Mouse (Mus musculus) embryo, embryonic 11 days (tissue): Measurements from ENCODE around the gene Olfr1126.
"Not testable (repeated sequence)": the region's sequence is repeated elsewhere in the genome, so short reads cannot be mapped to it uniquely, and the experiment has no call there.

ENCODE experiments used
- DNase-seq: peaks from one replicate; pipeline ENCODE4 v3.0.0-alpha.2; 2015

The Olfr1126 gene

DNA sequence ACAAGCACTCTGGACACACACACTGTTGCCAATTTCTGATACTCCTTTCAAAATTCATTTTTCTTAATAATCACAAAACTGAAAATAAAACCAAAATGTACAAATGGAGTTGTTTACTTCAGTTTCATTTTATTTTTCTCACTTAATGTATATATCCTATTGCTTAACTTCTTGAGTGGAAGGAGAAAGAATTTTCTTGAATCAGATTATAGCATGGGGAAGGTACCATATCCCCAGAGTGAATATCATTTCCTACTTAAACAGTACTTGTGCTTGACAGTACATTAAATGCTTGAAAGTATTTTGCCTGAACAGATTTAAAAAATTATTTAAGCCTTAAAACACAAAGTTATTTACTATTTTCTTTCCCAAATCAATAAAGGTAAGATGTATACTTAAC, at the start of gene Olfr1126:
TSS of gene Olfr1126 (plus strand) at position 301 of the 400 bp plus-strand sequence.
- no peak for DNase-seq

DNA sequence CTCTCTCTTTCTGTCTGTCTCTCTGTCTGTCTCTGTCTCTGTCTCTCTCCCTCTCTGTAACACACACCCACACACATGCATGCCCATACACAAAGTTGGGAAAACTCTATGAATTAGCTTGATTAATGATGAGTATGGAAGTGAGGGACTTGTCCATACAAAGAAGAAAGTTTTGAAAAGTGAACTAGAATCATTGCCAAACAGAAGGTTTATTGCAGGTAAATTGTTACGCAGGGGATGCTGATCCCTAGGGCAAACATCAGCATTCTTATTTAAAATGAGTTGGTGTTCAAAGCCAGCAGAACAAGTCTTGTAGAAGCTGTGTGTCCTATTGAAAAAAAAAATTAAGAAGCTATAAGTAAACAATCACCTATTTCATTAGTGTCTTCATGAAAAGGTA, 37.4 kb upstream of the Olfr1126 start, which contains the start of gene Olfr1123:
TSS of gene Olfr1123 (plus strand) at position 301 of the 400 bp plus-strand sequence.
- no peak for DNase-seq

DNA sequence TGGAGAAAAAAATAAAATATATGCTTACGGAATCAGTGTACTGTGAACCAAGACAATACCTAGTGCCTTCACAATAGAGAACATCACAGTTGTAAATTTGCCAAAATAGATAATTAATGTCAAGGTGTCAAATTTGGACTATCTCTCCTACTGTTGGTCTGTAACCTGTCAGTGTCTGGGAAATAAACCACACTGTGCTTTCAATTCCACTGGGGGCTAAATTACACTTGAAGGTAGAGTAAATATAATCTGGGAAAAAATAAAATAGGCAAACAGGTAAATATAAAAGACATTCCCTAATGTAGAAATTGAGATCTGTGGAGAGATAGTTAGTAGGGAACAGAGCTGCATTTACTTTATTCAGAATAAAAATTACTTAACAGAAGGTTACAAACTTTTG, 23.8 kb upstream of the Olfr1126 start, which contains the start of gene Olfr1124:
TSS of gene Olfr1124 (plus strand) at position 301 of the 400 bp plus-strand sequence.
- no peak for DNase-seq

DNA sequence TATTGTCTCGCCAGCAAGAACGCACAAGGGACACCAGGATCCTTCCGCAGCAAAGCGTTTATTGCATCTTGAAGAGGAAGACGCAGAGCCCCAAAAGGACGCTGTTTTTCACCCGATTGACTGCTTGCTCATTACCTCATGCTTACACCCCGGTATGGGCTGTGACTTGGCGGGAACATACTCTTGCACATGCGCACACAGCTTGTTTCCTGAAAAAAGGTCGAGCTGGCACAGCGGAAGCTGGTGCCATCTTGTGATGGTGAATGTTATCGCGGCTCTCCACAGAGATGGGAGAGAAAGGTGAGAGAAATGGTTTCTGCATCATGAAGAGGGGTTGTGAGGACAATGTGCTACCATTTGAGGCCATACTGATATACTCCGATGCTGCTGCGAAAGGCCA, 16.0 kb upstream of the Olfr1126 start:
- DNase-seq, result no peak

DNA sequence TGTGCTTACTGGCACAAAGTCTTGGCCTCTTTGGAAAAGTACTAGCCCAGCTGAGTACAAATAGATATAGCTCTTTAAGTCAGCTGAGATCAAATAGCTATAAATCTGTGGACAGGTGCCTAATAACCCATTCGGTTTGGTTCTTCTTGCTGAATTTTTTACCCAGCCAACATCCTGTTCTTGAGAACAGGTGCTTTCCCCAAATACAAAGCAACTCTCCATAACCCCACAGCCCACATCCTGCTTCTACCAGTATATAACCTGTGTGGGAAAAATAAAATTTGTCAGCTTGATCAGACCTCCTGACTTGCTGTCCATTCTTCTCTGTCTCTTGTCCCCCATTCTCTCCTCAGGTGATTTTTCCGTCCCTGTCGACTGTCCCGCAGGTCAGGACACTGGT, 8.0 kb downstream of the Olfr1126 start:
- DNase-seq, result no peak

DNA sequence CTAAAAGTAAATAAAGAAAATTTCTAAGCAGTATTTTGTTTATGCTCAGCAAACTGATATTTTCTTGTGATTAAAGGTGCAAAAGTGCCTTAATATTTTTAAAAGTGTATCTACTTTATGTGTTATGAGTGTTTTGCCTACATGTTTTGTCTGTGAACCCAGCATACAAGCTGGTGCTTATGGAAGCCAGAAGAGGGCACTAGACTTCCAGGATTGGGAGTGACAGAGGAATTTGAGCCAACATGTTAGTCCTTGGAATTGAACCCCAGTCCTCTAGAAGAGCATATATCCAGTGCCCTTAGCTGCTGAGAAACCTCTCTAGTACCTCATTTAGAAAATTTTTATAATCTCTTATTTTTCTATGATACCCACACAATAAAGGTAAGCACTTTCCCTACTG, 26.4 kb downstream of the Olfr1126 start:
- DNase-seq, result peak; percentile 11

DNA sequence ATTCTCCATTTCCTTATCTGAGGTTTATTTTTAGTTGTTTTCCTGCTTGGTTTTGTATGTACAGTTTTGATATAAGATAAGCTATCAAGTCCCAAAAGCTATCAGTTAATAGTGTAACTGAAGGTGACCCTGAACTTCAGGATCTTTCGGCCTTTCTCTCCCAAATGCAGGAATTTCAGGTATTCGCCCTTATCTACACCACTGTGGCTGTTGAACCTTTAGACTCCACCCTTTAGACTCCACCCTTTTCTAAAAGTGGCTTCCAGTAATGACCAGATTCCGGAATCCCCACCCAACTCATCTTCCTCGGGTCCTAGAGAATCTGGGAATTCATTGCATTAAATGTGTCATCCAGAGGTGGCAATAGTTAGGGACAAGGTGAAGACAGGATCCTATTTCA, 27.4 kb downstream of the Olfr1126 start:
- no peak for DNase-seq

DNA sequence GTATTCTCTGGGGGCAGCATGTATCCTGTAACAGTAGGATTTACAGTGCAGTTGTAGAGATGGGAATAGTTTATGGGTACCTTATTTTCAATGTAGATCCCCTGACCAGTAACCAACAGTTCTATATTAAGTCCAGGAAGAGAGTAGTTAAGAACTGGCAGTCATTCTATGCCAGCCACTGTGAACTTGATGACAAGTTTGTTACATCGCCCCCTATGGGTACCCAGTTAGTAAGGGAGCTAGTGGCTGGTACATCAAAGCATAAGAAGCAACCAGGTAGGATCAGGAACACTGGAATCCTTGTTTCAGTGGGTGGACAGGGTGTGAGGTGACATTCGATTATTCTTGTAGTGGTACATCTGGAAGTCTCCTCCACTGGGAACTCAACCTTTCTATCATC, 28.5 kb downstream of the Olfr1126 start:
- DNase-seq, result no peak

DNA sequence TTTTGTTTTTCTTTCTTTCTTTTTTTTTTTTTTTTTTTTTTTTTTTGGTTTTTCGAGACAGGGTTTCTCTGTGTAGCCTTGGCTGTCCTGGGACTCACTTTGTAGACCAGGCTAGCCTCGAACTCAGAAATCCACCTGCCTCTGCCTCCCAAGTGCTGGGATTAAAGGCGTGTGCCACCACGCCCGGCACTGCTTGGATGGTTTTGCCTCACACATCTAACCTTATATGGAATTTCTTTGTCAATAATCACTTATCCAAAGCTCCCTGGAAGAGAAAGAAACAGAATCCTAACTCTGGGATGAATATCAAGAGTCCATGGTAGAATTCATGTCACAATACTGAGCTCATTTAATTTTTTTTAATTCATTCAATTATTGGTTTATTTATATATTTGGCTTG, 43.2 kb downstream of the Olfr1126 start, which contains the start of gene Pramel7:
TSS of gene Pramel7 (minus strand) at position 101 of the 400 bp plus-strand sequence.
- DNase-seq, result not testable (repeated sequence)

DNA sequence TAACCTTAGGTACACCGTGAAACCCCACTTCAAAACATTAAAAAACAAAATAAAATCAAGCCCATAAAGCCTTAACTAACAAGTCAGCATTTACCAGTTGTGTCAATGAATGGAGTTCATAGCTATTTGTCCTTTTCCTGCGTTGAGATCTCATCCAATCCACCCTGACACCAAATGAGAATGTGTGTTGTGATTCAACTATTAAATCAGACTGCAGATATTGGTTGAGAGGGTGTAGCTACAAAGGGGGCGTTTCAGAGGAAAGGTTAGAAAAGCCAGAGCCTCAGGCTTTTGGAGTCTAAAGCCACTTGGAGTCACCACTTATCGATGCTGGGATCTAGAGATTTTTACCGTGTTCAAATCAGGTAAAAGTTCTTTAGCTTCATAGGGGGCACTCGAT, 52.5 kb downstream of the Olfr1126 start, which contains the start of gene Pramel6:
TSS of gene Pramel6 (plus strand) at position 301 of the 400 bp plus-strand sequence.
- DNase-seq, result no peak
